Mouse (Mus musculus) C2C12 (cell line): ENCODE data around the gene Gpr4. TPM values are rescaled to one million over a fixed set of nuclear protein-coding genes. Genes with fewer than 3 reads are reported as not detected.

Experiments
- H3K27me3 ChIP-seq: one replicate; pipeline ENCODE4 v1.6.1; 2011; ENCODE audit not compliant: control insufficient read depth, insufficient read depth, insufficient read length
- H3K36me3 ChIP-seq: one replicate; pipeline ENCODE4 v1.6.1; 2011; ENCODE audit not compliant: control insufficient read depth, insufficient read depth
- H3K4me3 ChIP-seq: one replicate; pipeline ENCODE4 v1.5.1; 2011; ENCODE audit warnings: mild to moderate bottlenecking, control low read depth; ENCODE audit not compliant: poor library complexity, insufficient read depth, severe bottlenecking
- H3K79me2 ChIP-seq: one replicate; pipeline ENCODE4 v1.6.1; 2011; ENCODE audit not compliant: control insufficient read depth, insufficient read depth
- H3K79me3 ChIP-seq: one replicate; pipeline ENCODE4 v1.6.1; 2011; ENCODE audit warnings: low read depth, control low read depth
- H3ac ChIP-seq: one replicate; pipeline ENCODE3; 2011; ENCODE audit warnings: low read depth; ENCODE audit not compliant: control insufficient read depth, insufficient read length
- CEBPB ChIP-seq: IDR thresholded peaks from one replicate; pipeline ENCODE4 v1.6.1; 2011; ENCODE audit warnings: low read depth, mild to moderate bottlenecking, control low read depth, moderate library complexity
- CTCF ChIP-seq: IDR thresholded peaks from one replicate; pipeline ENCODE4 v1.5.1; 2011; ENCODE audit not compliant: control insufficient read depth, insufficient read depth, insufficient read length
- FOSL1 ChIP-seq: IDR thresholded peaks from one replicate; pipeline ENCODE4 v1.8.0; 2011; ENCODE audit warnings: mild to moderate bottlenecking, low read length; ENCODE audit not compliant: poor library complexity, insufficient read depth, severe bottlenecking
- MAX ChIP-seq: IDR thresholded peaks from one replicate; pipeline ENCODE4 v1.6.1; 2011; ENCODE audit warnings: mild to moderate bottlenecking, control low read depth
- MYOD1 ChIP-seq: IDR thresholded peaks from one replicate; pipeline ENCODE4 v1.6.1; 2011; ENCODE audit warnings: low read depth; ENCODE audit not compliant: control insufficient read depth, insufficient read length
- MYOG ChIP-seq: IDR thresholded peaks from one replicate; pipeline ENCODE4 v1.6.1; 2011; ENCODE audit not compliant: control insufficient read depth, insufficient read length; ENCODE audit errors: extremely low read depth
- USF1 ChIP-seq: IDR thresholded peaks from one replicate; pipeline ENCODE4 v1.6.1; 2011; ENCODE audit warnings: low read depth, mild to moderate bottlenecking, control low read depth, moderate library complexity
- polyA plus RNA-seq: library from polyadenylated mRNA; unstranded; fragments of >200 nt; fragmentation: generic; extraction: Trizol; gene quantifications from one replicate; pipeline ENCODE4 v1.2.1, GENCODE M21; 2012; ENCODE audit warnings: missing spikeins

Gene Gpr4
- polyA plus RNA-seq, 1 experiment, result 0.05 TPM

DNA sequence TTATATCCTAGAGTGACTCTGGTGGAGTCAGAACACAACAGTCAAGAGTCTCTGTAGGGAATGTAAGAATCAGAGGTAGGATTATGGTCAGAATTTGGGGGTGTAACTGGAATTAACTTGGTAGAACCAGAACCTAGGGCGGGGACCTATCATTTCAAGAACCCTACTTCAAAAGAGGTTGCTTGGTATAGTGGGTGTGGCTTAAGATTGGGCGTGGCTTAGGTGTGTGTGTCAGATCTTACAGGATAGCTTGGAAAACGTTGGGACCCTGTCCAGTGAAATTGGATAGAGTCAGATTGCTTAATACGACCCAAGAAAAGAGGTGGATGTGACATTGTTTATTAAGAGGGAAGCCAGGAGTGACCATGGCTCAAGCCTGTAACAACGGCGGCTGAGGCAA, 32.4 kb upstream of the Gpr4 start:
- TF ChIP-seq CEBPB (no peak), MAX (no peak), USF1 (no peak), CTCF (no peak), MYOD1 (no peak)
- Histone ChIP-seq H3K36me3 (no peaks in the 10 kb centered on the region), H3K4me3 (no peak overlapping the region), H3K79me2 (no peaks in the 10 kb centered on the region), H3K27me3 (no peaks in the 10 kb centered on the region), H3ac (no peak overlapping the region), H3K79me3 (no peaks in the 10 kb centered on the region)

- Histone ChIP-seq H3K79me3 (no peaks in the 10 kb centered on the region), H3K27me3 (no peaks in the 10 kb centered on the region), H3K4me3 (peak overlapping the region; percentile 38), H3K36me3 (no peaks in the 10 kb centered on the region), H3K79me2 (no peaks in the 10 kb centered on the region), H3ac (peak overlapping the region; percentile 18)
- TF ChIP-seq CTCF (no peak), MYOD1 (no peak), FOSL1 (no peak), MYOG (no peak), CEBPB (no peak), USF1 (no peak), MAX (no peak)
These were observed 31.4 kb upstream of the Gpr4 start for GRCm38 (mm10) chr7:19180862-19181429.

DNA sequence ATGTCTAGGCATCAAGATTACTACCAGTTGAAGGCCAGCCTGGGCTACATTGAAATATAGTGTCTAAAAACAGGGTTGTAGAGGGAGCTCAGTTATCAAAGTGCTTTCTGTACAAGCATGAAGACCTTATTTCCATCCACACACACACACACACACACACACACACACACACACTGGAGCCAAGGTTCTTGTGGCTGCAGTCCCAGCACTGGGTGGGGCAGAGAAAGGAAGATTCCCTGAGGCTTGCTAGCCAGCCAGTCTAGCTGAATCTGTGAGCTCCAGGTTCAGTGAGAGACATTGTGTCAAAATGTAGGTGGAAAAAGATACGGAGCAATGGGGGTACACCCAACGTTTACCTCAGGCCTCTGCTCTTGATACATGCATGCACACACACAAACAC, 28.1 kb upstream of the Gpr4 start:
- Histone ChIP-seq H3K79me3 (no peaks in the 10 kb centered on the region), H3K79me2 (no peaks in the 10 kb centered on the region), H3ac (no peak overlapping the region), H3K36me3 (no peaks in the 10 kb centered on the region), H3K27me3 (no peaks in the 10 kb centered on the region), H3K4me3 (no peak overlapping the region)
- TF ChIP-seq CEBPB (no peak), MYOG (no peak), MAX (no peak), MYOD1 (no peak), FOSL1 (no peak), USF1 (no peak), CTCF (no peak)

GRCm38 (mm10) chr7:19184758-19185157, 27.6 kb upstream of the Gpr4 start:
- H3ac ChIP-seq, result no peak overlapping the region
- no peaks in the 10 kb centered on the region for H3K27me3 ChIP-seq
- TF ChIP-seq MYOG, result no peak
- no peak for TF ChIP-seq CEBPB
- no peak for TF ChIP-seq MYOD1
- TF ChIP-seq MAX, result no peak
- TF ChIP-seq USF1, result no peak
- no peak for TF ChIP-seq FOSL1
- TF ChIP-seq CTCF, result no peak
- H3K4me3 ChIP-seq, result no peak overlapping the region
- no peaks in the 10 kb centered on the region for H3K79me3 ChIP-seq
- no peaks in the 10 kb centered on the region for H3K79me2 ChIP-seq
- H3K36me3 ChIP-seq, result no peaks in the 10 kb centered on the region

- Histone ChIP-seq H3K79me2 (no peaks in the 10 kb centered on the region), H3K27me3 (no peaks in the 10 kb centered on the region), H3ac (no peak overlapping the region), H3K79me3 (no peaks in the 10 kb centered on the region), H3K36me3 (no peaks in the 10 kb centered on the region), H3K4me3 (no peak overlapping the region)
- TF ChIP-seq USF1 (no peak), MYOD1 (no peak), CEBPB (no peak), FOSL1 (no peak), CTCF (no peak), MYOG (no peak)
These were observed 17.7 kb upstream of the Gpr4 start for GRCm38 (mm10) chr7:19194676-19195075.

GRCm38 (mm10) chr7:19196676-19197075, 15.7 kb upstream of the Gpr4 start:
- no peaks in the 10 kb centered on the region for H3K79me3 ChIP-seq
- no peaks in the 10 kb centered on the region for H3K79me2 ChIP-seq
- H3K36me3 ChIP-seq, result no peaks in the 10 kb centered on the region
- no peak overlapping the region for H3ac ChIP-seq
- H3K27me3 ChIP-seq, result no peaks in the 10 kb centered on the region
- no peak for TF ChIP-seq FOSL1
- peak; percentile 13 for TF ChIP-seq CTCF
- no peak overlapping the region for H3K4me3 ChIP-seq
